Mouse (Mus musculus): ENCODE data around the gene Ctu2.

The Ctu2 gene

DNA sequence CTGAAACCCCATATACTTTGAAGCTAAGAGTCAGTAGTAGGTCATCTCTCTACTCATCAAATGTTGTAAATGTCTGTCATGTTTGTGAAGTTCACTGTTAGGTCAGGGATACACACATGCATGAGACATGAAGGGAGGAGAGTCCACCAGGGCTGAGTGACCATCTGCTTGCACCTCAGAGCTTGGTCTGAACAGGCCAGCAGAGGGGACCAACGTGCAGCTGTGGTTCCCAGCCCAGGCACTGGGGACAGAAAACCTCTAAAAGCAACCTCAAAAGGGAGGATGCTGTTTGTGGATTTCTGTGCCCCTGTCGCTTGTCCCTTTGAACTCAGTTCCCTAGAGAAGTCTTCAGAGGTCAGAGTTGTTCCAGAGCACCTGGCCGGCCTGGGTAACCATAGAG lies 30.7 kb upstream of the Ctu2 start:
- DNase-seq (ENCODE audit: extremely low spot score, low read depth, low spot score): no peak

- DNase-seq (ENCODE audit: extremely low spot score, low read depth, low spot score): no peak
Observed at GRCm38 (mm10) chr8:122451161-122451703, 24.7 kb upstream of the Ctu2 start.

DNA sequence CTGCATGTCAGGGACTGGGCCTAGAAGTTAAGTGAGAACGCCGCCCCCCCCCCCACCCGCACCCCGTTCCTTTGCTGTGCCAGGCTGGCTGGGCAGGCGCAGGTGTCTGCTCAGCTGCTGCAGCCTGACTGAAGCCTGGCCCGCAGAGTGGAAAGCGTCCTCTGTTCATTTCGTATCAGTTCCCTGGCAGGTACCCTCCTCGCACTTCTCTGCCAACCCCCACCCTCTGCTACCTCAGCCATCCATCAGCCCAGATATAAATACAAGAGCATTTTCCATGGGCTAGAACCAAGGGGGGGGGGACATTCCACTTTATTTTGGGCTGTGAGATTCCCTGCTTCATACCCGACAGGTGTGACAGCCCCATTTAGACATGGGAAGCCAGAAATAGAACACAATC lies 23.8 kb upstream of the Ctu2 start:
- no peak for DNase-seq (ENCODE audit: extremely low spot score, low read depth, low spot score)

DNA sequence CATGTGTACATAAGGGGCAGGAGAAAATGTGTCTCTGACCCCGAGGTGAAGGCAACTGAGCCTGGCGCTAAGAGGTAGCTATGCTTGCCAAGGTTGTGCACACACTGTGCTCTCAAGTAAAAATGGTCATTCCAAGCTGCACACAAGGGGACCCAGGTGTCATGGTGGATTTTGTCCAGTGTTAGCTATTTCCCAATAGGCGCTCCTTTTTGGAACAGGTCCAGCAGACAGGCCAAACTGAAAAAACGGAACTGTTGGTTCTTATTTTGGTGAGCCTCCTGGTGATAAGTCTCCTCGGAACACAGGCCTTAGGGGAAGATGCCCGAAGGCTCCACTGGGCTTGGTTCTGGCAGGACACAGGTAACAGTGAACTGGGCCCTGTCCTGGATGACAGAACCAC lies 21.5 kb upstream of the Ctu2 start:
- DNase-seq (ENCODE audit: extremely low spot score, low read depth, low spot score): no peak

GRCm38 (mm10) chr8:122457171-122457570 lies 18.8 kb upstream of the Ctu2 start:
- no peak for DNase-seq (ENCODE audit: extremely low spot score, low read depth, low spot score)

- DNase-seq (ENCODE audit: extremely low spot score, low read depth, low spot score): no peak
Observed at GRCm38 (mm10) chr8:122459218-122459900, 16.6 kb upstream of the Ctu2 start.

DNA sequence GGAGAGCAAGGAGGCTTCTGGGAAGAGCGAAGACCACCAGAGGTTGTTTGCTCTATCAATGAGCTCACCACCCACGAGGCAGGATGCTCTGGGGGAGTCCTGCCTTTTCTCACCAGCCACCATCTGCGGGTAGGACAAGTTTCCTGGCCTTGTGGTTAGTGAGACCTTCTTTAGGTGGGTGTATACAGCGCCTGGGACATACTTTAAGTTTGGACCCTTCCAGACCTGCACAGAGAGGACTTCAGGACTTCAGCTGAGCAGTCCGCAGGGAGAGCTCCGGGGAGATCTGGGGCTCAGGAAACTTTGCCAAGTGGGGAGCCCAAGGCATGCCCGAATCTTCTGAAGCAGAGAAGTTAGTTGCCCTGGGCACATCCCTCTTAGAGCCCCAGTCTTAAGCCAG lies 16.0 kb upstream of the Ctu2 start:
- DNase-seq (ENCODE audit: extremely low spot score, low read depth, low spot score): no peak

- DNase-seq (ENCODE audit: extremely low spot score, low read depth, low spot score): no peak
Observed at GRCm38 (mm10) chr8:122460524-122461472, 15.1 kb upstream of the Ctu2 start, which contains the start of gene Snai3. Gene Snai3 (minus strand): TSS chr8:122460733.

- DNase-seq (ENCODE audit: extremely low spot score, low read depth, low spot score): no peak
Observed at GRCm38 (mm10) chr8:122461473-122462148, 14.3 kb upstream of the Ctu2 start.

DNA sequence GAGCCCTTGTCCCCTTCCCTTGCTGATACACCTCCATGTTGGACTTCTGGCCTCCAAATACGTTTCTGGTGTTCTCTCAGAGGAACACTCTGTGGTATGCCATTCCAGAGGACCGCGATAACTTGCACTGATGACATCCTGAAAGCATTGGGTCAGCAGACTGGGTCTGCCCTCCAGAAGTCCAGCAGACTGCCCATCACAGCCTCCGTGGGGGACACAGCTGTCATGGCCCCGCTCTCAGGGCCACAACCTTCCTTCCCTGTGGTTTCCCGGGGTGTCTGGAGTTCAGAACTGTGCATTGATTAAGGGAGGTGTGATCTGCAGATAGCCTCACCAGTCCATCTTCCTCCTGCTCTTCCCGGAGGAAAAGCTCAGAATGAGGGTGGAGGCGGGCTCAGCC lies 13.4 kb upstream of the Ctu2 start:
- DNase-seq (ENCODE audit: extremely low spot score, low read depth, low spot score): no peak

- DNase-seq (ENCODE audit: extremely low spot score, low read depth, low spot score): no peak
Observed at GRCm38 (mm10) chr8:122463651-122464640, 12.0 kb upstream of the Ctu2 start.

DNA sequence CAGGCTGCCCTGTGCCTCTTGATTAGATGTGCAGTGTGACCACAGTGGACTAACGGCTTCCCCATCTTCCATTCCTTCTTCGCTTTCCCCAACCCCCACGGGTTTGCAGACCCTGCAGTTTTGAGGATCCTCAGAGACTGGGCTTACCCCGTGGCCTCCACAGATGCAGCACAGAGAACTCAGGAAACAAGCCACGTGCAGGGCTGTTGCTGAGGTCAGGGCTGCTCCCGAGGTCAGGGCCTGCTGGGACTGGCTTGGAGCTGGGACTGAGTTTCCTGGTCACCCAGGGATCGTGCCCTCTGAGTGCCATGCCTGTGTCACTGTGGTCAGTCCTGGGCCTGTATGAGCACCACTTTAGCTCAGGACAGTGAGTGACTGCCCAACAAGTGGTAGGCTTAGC lies 11.0 kb upstream of the Ctu2 start:
- no peak for DNase-seq (ENCODE audit: extremely low spot score, low read depth, low spot score)

DNA sequence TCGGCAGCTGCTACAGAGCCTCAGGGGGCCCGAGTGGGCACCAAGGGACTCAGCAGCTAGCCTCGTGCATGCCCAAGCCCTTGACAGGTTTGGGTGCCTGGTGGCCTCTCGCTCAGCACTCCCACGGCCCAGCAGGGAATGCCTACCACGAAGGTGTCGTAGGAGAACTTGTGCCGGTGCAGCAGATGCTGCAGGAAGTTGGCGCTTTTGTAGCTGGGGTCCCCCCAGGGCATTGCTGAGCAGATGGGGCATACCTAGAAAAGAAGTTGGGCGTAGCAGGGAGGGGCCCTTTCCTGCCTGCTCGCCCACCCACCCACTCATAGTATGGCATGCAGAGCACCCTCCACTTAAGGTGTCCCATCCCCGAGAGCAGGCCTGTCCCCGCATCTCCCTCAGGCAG lies 8.1 kb upstream of the Ctu2 start:
- DNase-seq (ENCODE audit: extremely low spot score, low read depth, low spot score): no peak

- no peak for DNase-seq (ENCODE audit: extremely low spot score, low read depth, low spot score)
Observed at GRCm38 (mm10) chr8:122469407-122469806, 6.5 kb upstream of the Ctu2 start.

- no peak for DNase-seq (ENCODE audit: extremely low spot score, low read depth, low spot score)
Observed at GRCm38 (mm10) chr8:122469965-122470364, 6.0 kb upstream of the Ctu2 start.

- no peak for DNase-seq (ENCODE audit: extremely low spot score, low read depth, low spot score)
Observed at GRCm38 (mm10) chr8:122470691-122471090, 5.3 kb upstream of the Ctu2 start.

DNA sequence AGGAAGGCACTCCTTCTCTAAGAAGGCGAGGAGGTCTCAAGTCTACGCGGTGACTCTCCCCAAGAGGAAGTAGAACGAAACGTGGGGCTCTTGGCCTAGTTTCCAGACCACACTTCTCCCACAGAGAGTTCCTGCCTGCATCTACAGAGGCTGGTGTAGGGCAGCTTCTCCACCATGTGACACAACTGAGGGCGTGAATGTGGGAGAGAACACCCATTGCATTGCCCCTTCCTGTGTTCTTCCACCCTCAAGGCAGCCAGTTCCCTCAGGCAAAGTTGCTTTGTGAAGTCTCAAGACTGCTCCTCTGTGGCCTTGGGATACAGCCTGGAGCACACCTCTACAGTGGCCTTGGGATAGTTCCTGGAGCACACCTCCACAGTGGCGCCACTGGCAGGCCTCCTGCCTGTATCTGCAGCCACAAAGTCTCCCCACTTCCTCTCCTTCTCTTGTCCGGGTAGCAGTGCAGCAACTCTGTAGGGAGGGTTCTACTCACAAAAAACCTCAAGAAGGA lies 2.0 kb upstream of the Ctu2 start:
- no peak for DNase-seq (ENCODE audit: extremely low spot score, low read depth, low spot score)

GRCm38 (mm10) chr8:122474951-122475560 lies 887 bp upstream of the Ctu2 start:
- DNase-seq (ENCODE audit: extremely low spot score, low read depth, low spot score): no peak

GRCm38 (mm10) chr8:122482448-122482847 lies 6.5 kb downstream of the Ctu2 start:
- no peak for DNase-seq (ENCODE audit: extremely low spot score, low read depth, low spot score)

GRCm38 (mm10) chr8:122483877-122484276 lies 7.9 kb downstream of the Ctu2 start:
- DNase-seq (ENCODE audit: extremely low spot score, low read depth, low spot score): no peak
